Mouse (Mus musculus): ENCODE results near the gene Nynrin. TPM values are rescaled to one million over a fixed set of nuclear protein-coding genes. Genes with fewer than 3 reads are reported as not detected.
A peak's percentile ranks its signal among the peaks of the same experiment; 100 is the strongest.

Nynrin gene
- polyA plus RNA-seq, 1 experiment from 2014 or later = 8.4 TPM

GRCm38 (mm10) chr14:55882171-55882641, 28.4 kb downstream of the Nynrin start:
- Histone ChIP-seq H3K27me3 (replicated peaks; ENCODE audit: control insufficient read depth, insufficient read depth, low read length) (no peaks in the 10 kb centered on the region), H3K4me1 (ENCODE audit: control insufficient read depth, insufficient read depth, low read depth, low read length) (peaks cover 19% of the 10 kb centered on the region), H3K27ac (ENCODE audit: low read depth, low read length) (no peak overlapping the region), H3K4me3 (ENCODE audit: low read length) (no peak overlapping the region), H3K4me2 (ENCODE audit: low read length) (no peak overlapping the region), H3K36me3 (ENCODE audit: control insufficient read depth, insufficient read depth, low read length) (peaks cover 3% of the 10 kb centered on the region), H3K9me3 (ENCODE audit: control insufficient read depth, low read length) (no peaks in the 10 kb centered on the region), H3K9ac (ENCODE audit: low read depth, low read length) (no peak overlapping the region)
- WGBS = 78% methylated on average over 6 of the region's 6 CpGs
- no peak for ATAC-seq

DNA sequence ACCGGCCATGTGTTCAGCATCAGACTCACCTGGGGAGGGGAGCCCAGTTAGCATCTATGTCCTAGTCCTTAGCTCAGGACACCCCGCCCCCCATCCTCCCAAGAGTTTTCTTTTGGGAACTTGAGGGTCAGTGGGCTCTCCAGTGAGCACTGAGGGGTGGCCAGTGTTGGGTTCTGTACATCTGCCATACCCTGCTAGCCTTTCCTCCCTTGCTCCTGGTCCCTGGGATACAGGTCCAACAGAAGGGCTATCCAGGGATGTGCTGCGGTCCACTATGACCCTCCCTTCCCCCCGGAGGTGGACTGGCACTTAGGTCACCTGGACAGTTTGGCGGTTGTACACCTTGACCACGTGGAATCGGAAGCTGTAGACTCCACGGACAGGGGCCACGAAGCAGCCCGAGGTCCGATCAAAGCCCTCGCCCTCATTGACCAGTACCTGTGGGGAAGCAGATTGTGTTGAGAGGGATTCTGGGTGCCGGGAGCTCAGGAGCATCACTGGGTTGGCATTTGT, 29.4 kb downstream of the Nynrin start:
- 94% methylated on average over 13 of the region's 13 CpGs for WGBS
- Histone ChIP-seq H3K4me1 (ENCODE audit: control insufficient read depth, insufficient read depth, low read depth, low read length) (peaks cover 19% of the 10 kb centered on the region), H3K4me3 (ENCODE audit: low read length) (no peak overlapping the region), H3K36me3 (ENCODE audit: control insufficient read depth, insufficient read depth, low read length) (peaks cover 11% of the 10 kb centered on the region), H3K9me3 (ENCODE audit: control insufficient read depth, low read length) (no peaks in the 10 kb centered on the region), H3K4me2 (ENCODE audit: low read length) (no peak overlapping the region), H3K27me3 (replicated peaks; ENCODE audit: control insufficient read depth, insufficient read depth, low read length) (no peaks in the 10 kb centered on the region), H3K9ac (ENCODE audit: low read depth, low read length) (no peak overlapping the region), H3K27ac (ENCODE audit: low read depth, low read length) (no peak overlapping the region)
- ATAC-seq = no peak

DNA sequence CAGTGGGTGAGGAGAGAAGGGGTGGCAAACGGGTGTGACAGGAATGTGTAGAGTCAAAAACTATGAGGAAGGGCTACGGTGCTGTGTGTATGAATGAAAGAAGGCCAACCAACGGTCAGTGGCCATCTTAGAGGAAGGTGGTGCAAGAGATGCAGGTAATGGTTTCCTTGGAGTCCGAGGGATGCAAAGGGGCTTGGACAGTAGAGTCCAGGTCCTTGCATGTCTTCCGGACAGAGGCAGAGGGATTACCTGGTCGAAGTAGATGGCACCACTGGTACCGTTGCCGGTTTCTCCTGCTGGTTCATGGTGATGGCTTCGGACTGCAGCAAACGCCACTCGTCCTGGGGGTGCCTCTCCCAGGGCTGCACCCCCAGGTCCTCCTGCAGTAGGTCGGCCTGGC, 29.9 kb downstream of the Nynrin start:
- ATAC-seq = no peak
- Histone ChIP-seq H3K4me1 (ENCODE audit: control insufficient read depth, insufficient read depth, low read depth, low read length) (peaks cover 19% of the 10 kb centered on the region), H3K27ac (ENCODE audit: low read depth, low read length) (peak overlapping the region; percentile 84; the same call in 1 of the 2 replicates), H3K9ac (ENCODE audit: low read depth, low read length) (no peak overlapping the region), H3K27me3 (replicated peaks; ENCODE audit: control insufficient read depth, insufficient read depth, low read length) (no peaks in the 10 kb centered on the region), H3K36me3 (ENCODE audit: control insufficient read depth, insufficient read depth, low read length) (peaks cover 13% of the 10 kb centered on the region), H3K9me3 (ENCODE audit: control insufficient read depth, low read length) (no peaks in the 10 kb centered on the region), H3K4me3 (ENCODE audit: low read length) (no peak overlapping the region), H3K4me2 (ENCODE audit: low read length) (no peak overlapping the region)
- 86% methylated on average over 10 of the region's 12 CpGs for WGBS

DNA sequence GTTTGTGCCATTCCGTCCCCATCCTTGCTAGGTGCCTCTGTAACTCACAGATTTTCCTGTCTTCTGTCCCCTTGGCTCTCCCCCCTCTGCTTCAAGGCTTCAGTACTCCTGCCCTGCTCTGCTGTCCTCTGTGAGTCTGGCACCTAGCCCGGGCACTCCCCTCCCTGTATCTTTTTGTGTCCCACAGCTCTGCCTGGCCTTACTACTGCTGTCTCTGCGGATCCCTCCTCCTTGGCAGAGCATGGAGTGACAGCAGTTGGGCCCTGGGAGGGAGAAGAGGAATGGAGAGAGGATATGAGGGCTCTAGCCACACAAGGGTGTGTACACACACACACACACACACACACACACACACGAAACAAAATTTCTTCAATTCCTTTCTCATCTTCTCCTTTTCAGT, 30.4 kb downstream of the Nynrin start, which contains the start of gene Cbln3:
Cbln3 (minus strand) TSS at position 227 of the 400 bp plus-strand sequence.
- Histone ChIP-seq H3K27ac (ENCODE audit: low read depth, low read length) (peak within 1 kb of the TSS; percentile 84), H3K27me3 (replicated peaks; ENCODE audit: control insufficient read depth, insufficient read depth, low read length) (no peaks in the 10 kb centered on the region), H3K4me1 (ENCODE audit: control insufficient read depth, insufficient read depth, low read depth, low read length) (peaks cover 19% of the 10 kb centered on the region), H3K9ac (ENCODE audit: low read depth, low read length) (peak within 1 kb of the TSS; percentile 95), H3K9me3 (ENCODE audit: control insufficient read depth, low read length) (no peaks in the 10 kb centered on the region), H3K4me3 (ENCODE audit: low read length) (peak within 1 kb of the TSS; percentile 92), H3K4me2 (ENCODE audit: low read length) (peak within 1 kb of the TSS; percentile 74), H3K36me3 (ENCODE audit: control insufficient read depth, insufficient read depth, low read length) (peaks cover 17% of the 10 kb centered on the region)
- ATAC-seq = peak; percentile 65
- 25% methylated on average over 4 of the region's 4 CpGs for WGBS

DNA sequence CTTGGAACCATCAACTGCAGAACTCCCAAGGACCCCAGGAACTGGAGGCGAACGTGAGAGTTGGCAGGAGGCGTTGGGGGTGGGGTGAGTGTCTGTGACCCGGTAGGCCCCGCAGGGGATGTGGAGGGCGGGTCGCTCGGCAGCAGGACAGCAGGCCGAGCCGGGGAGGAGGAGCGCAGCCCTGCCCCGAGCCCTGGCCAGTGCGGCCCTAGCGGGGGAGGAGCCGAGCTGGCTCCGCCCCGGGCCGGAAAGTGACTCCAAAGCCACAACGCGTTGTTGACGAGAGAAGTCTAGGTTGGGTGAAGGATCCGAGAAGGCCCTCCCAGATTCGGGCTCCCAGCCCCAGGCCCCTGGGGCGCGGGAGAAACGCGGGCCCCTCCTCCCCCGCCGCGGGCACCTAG, 30.9 kb downstream of the Nynrin start, which contains the start of gene Khnyn:
Khnyn (plus strand) TSS at position 235 of the 401 bp plus-strand sequence.
- H3K9ac ChIP-seq (ENCODE audit: low read depth, low read length) = peak within 1 kb of the TSS; percentile 95
- H3K27me3 ChIP-seq (replicated peaks; ENCODE audit: control insufficient read depth, insufficient read depth, low read length) = no peaks in the 10 kb centered on the region
- no peaks in the 10 kb centered on the region for H3K9me3 ChIP-seq (ENCODE audit: control insufficient read depth, low read length)
- peak within 1 kb of the TSS; percentile 92 for H3K4me3 ChIP-seq (ENCODE audit: low read length)
- H3K4me2 ChIP-seq (ENCODE audit: low read length) = peak within 1 kb of the TSS; percentile 74
- peak within 1 kb of the TSS; percentile 84 for H3K27ac ChIP-seq (ENCODE audit: low read depth, low read length)
- 0% methylated on average over 23 of the region's 30 CpGs for WGBS
- H3K36me3 ChIP-seq (ENCODE audit: control insufficient read depth, insufficient read depth, low read length) = peaks cover 20% of the 10 kb centered on the region
- peaks cover 19% of the 10 kb centered on the region for H3K4me1 ChIP-seq (ENCODE audit: control insufficient read depth, insufficient read depth, low read depth, low read length)
- ATAC-seq = peak; percentile 95

DNA sequence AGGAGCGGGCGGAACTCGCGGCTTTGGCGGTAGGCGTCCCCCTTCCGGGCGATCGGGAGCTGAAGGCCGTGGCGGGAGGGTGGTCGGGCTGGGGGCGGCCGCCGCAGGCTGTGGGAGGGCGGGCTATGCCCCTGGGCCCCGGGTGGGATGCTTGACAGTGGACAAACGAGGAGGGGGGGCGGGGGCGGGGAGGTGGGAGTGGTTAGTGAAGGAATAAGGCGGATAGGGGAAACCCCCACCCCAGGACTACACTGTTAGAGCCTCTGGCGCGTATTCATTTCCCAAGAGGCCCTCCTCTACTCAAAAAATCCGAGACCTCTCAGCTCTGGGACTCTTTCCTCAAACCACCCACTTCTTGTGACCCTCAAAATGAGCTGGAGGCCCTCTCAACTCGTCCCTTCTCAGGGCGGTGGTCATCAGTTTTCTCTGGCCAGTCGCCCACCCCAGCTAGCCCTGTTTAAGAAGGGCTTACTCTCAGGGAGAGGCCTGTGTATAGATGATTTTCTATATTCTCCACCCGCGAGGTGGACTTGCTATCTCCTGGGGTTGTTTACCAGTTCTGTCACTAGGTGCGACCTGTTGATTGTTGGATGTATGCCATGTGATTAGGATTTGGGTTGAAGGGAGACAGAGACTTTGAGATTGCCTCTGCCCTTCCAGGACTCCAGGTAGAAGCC, 31.4 kb downstream of the Nynrin start:
- Histone ChIP-seq H3K27ac (ENCODE audit: low read depth, low read length) (peak overlapping the region; percentile 84), H3K36me3 (ENCODE audit: control insufficient read depth, insufficient read depth, low read length) (peaks cover 22% of the 10 kb centered on the region), H3K4me3 (ENCODE audit: low read length) (peak overlapping the region; percentile 92), H3K27me3 (replicated peaks; ENCODE audit: control insufficient read depth, insufficient read depth, low read length) (no peaks in the 10 kb centered on the region), H3K4me2 (ENCODE audit: low read length) (peak overlapping the region; percentile 74), H3K9ac (ENCODE audit: low read depth, low read length) (peak overlapping the region; percentile 95), H3K9me3 (ENCODE audit: control insufficient read depth, low read length) (no peaks in the 10 kb centered on the region), H3K4me1 (ENCODE audit: control insufficient read depth, insufficient read depth, low read depth, low read length) (peaks cover 19% of the 10 kb centered on the region)
- ATAC-seq = peak; percentile 77
- WGBS = under 1% methylated on average over 20 of the region's 30 CpGs

GRCm38 (mm10) chr14:55885791-55886271, 32.0 kb downstream of the Nynrin start:
- Histone ChIP-seq H3K9ac (ENCODE audit: low read depth, low read length) (peak overlapping the region; percentile 95), H3K4me3 (ENCODE audit: low read length) (peak overlapping the region; percentile 92), H3K27me3 (replicated peaks; ENCODE audit: control insufficient read depth, insufficient read depth, low read length) (no peaks in the 10 kb centered on the region), H3K4me1 (ENCODE audit: control insufficient read depth, insufficient read depth, low read depth, low read length) (peaks cover 19% of the 10 kb centered on the region), H3K9me3 (ENCODE audit: control insufficient read depth, low read length) (no peaks in the 10 kb centered on the region), H3K27ac (ENCODE audit: low read depth, low read length) (peak overlapping the region; percentile 84; the same call in 1 of the 2 replicates), H3K36me3 (ENCODE audit: control insufficient read depth, insufficient read depth, low read length) (peaks cover 22% of the 10 kb centered on the region), H3K4me2 (ENCODE audit: low read length) (peak overlapping the region; percentile 74)
- no peak for ATAC-seq
- WGBS = 15% methylated on average over 16 of the region's 16 CpGs

- Histone ChIP-seq H3K27me3 (replicated peaks; ENCODE audit: control insufficient read depth, insufficient read depth, low read length) (no peaks in the 10 kb centered on the region), H3K4me2 (ENCODE audit: low read length) (peak overlapping the region; percentile 74), H3K4me1 (ENCODE audit: control insufficient read depth, insufficient read depth, low read depth, low read length) (peaks cover 19% of the 10 kb centered on the region), H3K36me3 (ENCODE audit: control insufficient read depth, insufficient read depth, low read length) (peaks cover 25% of the 10 kb centered on the region), H3K27ac (ENCODE audit: low read depth, low read length) (no peak overlapping the region), H3K9ac (ENCODE audit: low read depth, low read length) (no peak overlapping the region), H3K9me3 (ENCODE audit: control insufficient read depth, low read length) (no peaks in the 10 kb centered on the region), H3K4me3 (ENCODE audit: low read length) (no peak overlapping the region)
- no peak for ATAC-seq
- WGBS = 83% methylated on average over 24 of the region's 24 CpGs
Observed at GRCm38 (mm10) chr14:55886571-55887382, 33.0 kb downstream of the Nynrin start.

DNA sequence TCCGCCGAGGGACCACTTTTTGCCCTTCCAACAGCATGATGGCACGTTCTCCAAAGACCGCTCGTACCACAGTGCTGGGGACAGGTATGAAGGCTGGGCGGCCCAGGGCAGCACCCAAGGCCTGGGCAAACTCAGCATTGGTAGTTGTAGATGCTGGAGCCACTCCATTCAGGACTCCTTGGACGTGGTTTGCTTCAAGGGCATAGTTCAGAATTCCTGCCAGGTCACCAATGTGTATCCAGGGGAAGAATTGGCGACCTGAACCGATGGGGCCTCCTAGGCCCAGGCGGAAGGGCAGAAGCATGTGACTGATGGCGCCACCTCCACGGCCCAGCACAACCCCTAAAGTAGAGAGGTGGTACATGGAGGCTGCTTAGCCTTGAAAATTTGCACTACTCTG, 43.9 kb downstream of the Nynrin start:
- Histone ChIP-seq H3K36me3 (ENCODE audit: control insufficient read depth, insufficient read depth, low read length) (peaks cover 39% of the 10 kb centered on the region), H3K4me2 (ENCODE audit: low read length) (no peak overlapping the region), H3K27ac (ENCODE audit: low read depth, low read length) (no peak overlapping the region), H3K4me3 (ENCODE audit: low read length) (no peak overlapping the region), H3K9me3 (ENCODE audit: control insufficient read depth, low read length) (no peaks in the 10 kb centered on the region), H3K9ac (ENCODE audit: low read depth, low read length) (no peak overlapping the region), H3K27me3 (replicated peaks; ENCODE audit: control insufficient read depth, insufficient read depth, low read length) (no peaks in the 10 kb centered on the region), H3K4me1 (ENCODE audit: control insufficient read depth, insufficient read depth, low read depth, low read length) (peaks cover 13% of the 10 kb centered on the region)
- ATAC-seq = no peak
- WGBS = 94% methylated on average over 12 of the region's 12 CpGs
